In the genomic region with DNA sequence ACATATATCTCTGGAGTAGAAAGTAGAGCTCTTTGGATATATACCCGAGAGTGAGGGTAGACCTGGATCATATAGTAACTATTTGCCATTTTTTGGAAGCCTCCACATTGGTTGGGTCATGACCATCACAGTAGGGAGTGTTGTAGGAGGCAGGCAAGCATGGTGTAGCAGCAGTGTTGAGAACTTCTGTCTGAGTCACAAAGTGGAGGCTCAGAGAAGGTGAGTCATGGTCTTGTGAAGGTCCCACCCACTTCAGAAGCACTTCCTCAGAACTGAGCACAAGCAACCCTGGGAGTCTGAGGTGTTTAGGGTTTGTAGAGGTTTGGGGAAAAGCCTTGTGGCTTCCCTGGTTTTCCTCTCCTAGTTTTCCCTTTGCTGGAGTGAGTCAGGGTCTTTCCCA, we compare ENCODE assay signal across 7 mouse cellular contexts. TPM values are rescaled to one million over a fixed set of nuclear protein-coding genes. Genes with fewer than 3 reads are reported as not detected.
DNase-seq lines count a peak whose midpoint lies in the region; ATAC-seq and TF ChIP-seq lines count a peak whose summit lies in the region.
"Not testable (repeated sequence)": the region's sequence is repeated elsewhere in the genome, so short reads cannot be mapped to it uniquely, and the experiment has no call there.
"Had no signal": no experiment of that assay in that cellular context is flagged by ENCODE, and none has a peak within 500 bp of the region (broad histone marks: within the 10 kb centered on the region; RNA-seq: fewer than 3 reads in every experiment).

No protein-coding gene starts in this region.

- ATAC-seq in Patski: peak; percentile 78
- peak; percentile 80 for ATAC-seq in frontal cortex, adult (ENCODE audit: low TSS enrichment)
- peak; percentile 43 for ATAC-seq in megakaryocyte, adult 5-6 weeks (ENCODE audit: poor library complexity, severe bottlenecking)
- ATAC-seq in neutrophil, adult 5-6 weeks (ENCODE audit: extremely low read depth, insufficient number of reproducible peaks, low FRiP score, poor library complexity, severe bottlenecking): peak; percentile 63

- TF ChIP-seq CTCF in Patski (IDR thresholded peaks at IDR 0.05): not testable (repeated sequence)

- H3K27me3 ChIP-seq in Patski: not testable (repeated sequence)

- CTCF ChIA-PET in Patski (lab: Charles Lee): not testable (repeated sequence)

- POLR2A ChIA-PET in Patski (lab: Charles Lee): interaction anchor here (0.8 kb wide), 1 partner anchor 35 kb away, joined by 6 read pairs; no protein-coding TSS in a partner anchor

- in situ Hi-C loops in Patski (cut with MboI; ENCODE audit: low pct_unique_long_range_greater_than_20kb): loop anchor here (25.0 kb wide), 1 partner anchor 170 kb away; no protein-coding TSS in a partner anchor

- DNase-seq in Patski (ENCODE audit: low read depth, low spot score): not testable (repeated sequence)

RNA-seq across cellular contexts. Expression of gene Raet1d, which starts 3.0 kb away (rescaled TPM):
- polyA plus RNA-seq in Patski (2021): 1.2 TPM
- 0.62 TPM in 1 of 2 replicates, not detected in the other for total RNA-seq in megakaryocyte, adult 5-6 weeks (2015)
- total RNA-seq in megakaryocyte, adult 5-6 weeks (2017): 0.41 and 0.66 TPM in 2 replicates
- 0.61 and 1.2 TPM in 2 replicates for total RNA-seq in neutrophil, adult 5-6 weeks (2017)
- total RNA-seq: common myeloid progenitor, adult 5-6 weeks; G1E had no signal
- polyA plus RNA-seq: adrenal gland, adult 2 months; G1E had no signal
